Mouse (Mus musculus) G1E (cell line): ENCODE data around the gene AW822073.
"Not testable (repeated sequence)": the region's sequence is repeated elsewhere in the genome, so short reads cannot be mapped to it uniquely, and the experiment has no call there.

Experiments used
- CTCF ChIP-seq: IDR thresholded peaks from 2 replicates; pipeline ENCODE4 v1.5.1; 2012; ENCODE audit warnings: low read depth, low read length, inconsistent platforms, mixed read lengths
- GATA1 ChIP-seq: IDR thresholded peaks from 2 replicates; pipeline ENCODE4 v1.6.1; 2012; ENCODE audit warnings: borderline replicate concordance, low read length, inconsistent platforms, mixed read lengths
- GATA2 ChIP-seq: IDR thresholded peaks from 2 replicates; pipeline ENCODE4 v1.6.1; 2012; ENCODE audit warnings: low read depth, low read length, inconsistent platforms, borderline replicate concordance
- POLR2AphosphoS5 ChIP-seq: IDR thresholded peaks from 2 replicates; pipeline ENCODE4 v1.6.1; 2012; ENCODE audit warnings: low read depth, low read length, inconsistent platforms; ENCODE audit not compliant: insufficient replicate concordance
- TAL1 ChIP-seq: conservative IDR thresholded peaks from 2 replicates; pipeline ENCODE4 v1.6.1; 2012; ENCODE audit warnings: low read depth, low read length, inconsistent platforms, mixed read lengths

- not testable (repeated sequence) for TF ChIP-seq CTCF, TAL1, GATA1, POLR2AphosphoS5, GATA2
Observed at GRCm38 (mm10) chr10:58233054-58233739, 8.5 kb upstream of the AW822073 start.
